Mouse (Mus musculus) midbrain, embryonic 14.5 days (tissue): ENCODE measurements around the gene Apln. TPM values are rescaled to one million over a fixed set of nuclear protein-coding genes. Genes with fewer than 3 reads are reported as not detected.

Source experiments
- ATAC-seq: fragments of 200-750 bp; cut with Nextera tagmentation; 2 replicates; pipeline ENCODE4 v1.8.0; 2017; ENCODE audit warnings: moderate number of reproducible peaks, moderate library complexity; ENCODE audit not compliant: low FRiP score, low TSS enrichment
- DNase-seq: peaks from one replicate; pipeline ENCODE4 v3.0.0-alpha.2; 2015
- H3K27ac ChIP-seq: fragments of 300-500 bp; sonication (generic); replicated peaks from 2 replicates; pipeline ENCODE4 v1.5.1; 2014; ENCODE audit warnings: mild to moderate bottlenecking, low read depth, low read length, moderate library complexity
- H3K27me3 ChIP-seq: fragments of 300-500 bp; sonication (generic); 2 replicates; pipeline ENCODE4 v1.6.1; 2014; ENCODE audit warnings: low read length, control low read depth, mixed read lengths; ENCODE audit not compliant: control insufficient read depth, insufficient read depth
- H3K36me3 ChIP-seq: fragments of 300-500 bp; sonication (generic); 2 replicates; pipeline ENCODE4 v1.6.1; 2014; ENCODE audit warnings: low read length, control low read depth; ENCODE audit not compliant: control insufficient read depth, insufficient read depth
- H3K4me1 ChIP-seq: fragments of 300-500 bp; sonication (generic); 2 replicates; pipeline ENCODE4 v1.6.1; 2014; ENCODE audit warnings: mild to moderate bottlenecking, antibody characterized with exemption, low read length, control low read depth; ENCODE audit not compliant: control insufficient read depth, insufficient read depth
- H3K4me2 ChIP-seq: fragments of 300-500 bp; sonication (generic); 2 replicates; pipeline ENCODE4 v1.6.1; 2014; ENCODE audit warnings: mild to moderate bottlenecking, low read length, moderate library complexity
- H3K4me3 ChIP-seq: fragments of 300-500 bp; sonication (generic); replicated peaks from 2 replicates; pipeline ENCODE4 v1.5.1; 2014; ENCODE audit warnings: low read depth, low read length
- H3K9ac ChIP-seq: fragments of 300-500 bp; sonication (generic); replicated peaks from 2 replicates; pipeline ENCODE4 v1.6.1; 2014; ENCODE audit warnings: mild to moderate bottlenecking, low read length, moderate library complexity
- H3K9me3 ChIP-seq: fragments of 300-500 bp; sonication (generic); 2 replicates; pipeline ENCODE4 v1.6.1; 2016; ENCODE audit warnings: low read length, control low read depth, mixed read lengths; ENCODE audit not compliant: control insufficient read depth
- WGBS: fragments of 180-500 bp; shearing (Covaris S2); extraction: QIAGEN DNeasy Blood & Tissue Kit; methylation state at CpG from one replicate; pipeline ENCODE4 v1.1.7; 2014; 5-methylcytosine and 5-hydroxymethylcytosine counted together
- polyA plus RNA-seq: library from polyadenylated mRNA; unstranded; fragments of >200 nt; fragmentation: Nextera tagmentation; extraction: Ambion mirVana; gene quantifications from 2 replicates; pipeline ENCODE4 v1.2.1, GENCODE M21; 2014

Apln gene
- polyA plus RNA-seq, 1 experiment from 2014 or later, result 2.3 TPM

DNA sequence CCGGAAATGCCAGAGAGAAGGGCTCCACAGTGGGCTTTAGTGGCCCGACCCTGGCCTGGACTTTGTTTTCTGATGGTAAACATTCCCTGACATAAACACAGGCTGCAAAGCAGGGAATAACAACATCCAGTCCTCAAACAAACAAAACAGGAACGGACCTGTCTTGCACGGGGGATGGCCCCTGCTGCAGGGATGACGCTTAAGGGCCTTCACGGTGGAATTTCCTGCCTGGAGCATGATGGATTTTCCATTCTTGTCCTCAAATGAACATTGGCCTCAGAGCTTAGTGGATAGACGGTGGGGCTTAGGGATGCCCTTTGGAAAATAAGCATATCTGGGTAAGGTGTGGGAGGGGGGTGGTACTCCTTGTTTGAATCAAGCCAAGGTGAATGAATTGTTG lies 33.5 kb downstream of the Apln start:
- ATAC-seq, result no peak
- Histone ChIP-seq H3K9ac (no peak overlapping the region), H3K4me2 (no peak overlapping the region), H3K27ac (no peak overlapping the region), H3K4me1 (no peaks in the 10 kb centered on the region), H3K9me3 (no peaks in the 10 kb centered on the region), H3K4me3 (no peak overlapping the region), H3K27me3 (no peaks in the 10 kb centered on the region), H3K36me3 (no peaks in the 10 kb centered on the region)
- WGBS, result 87% methylated on average over 7 of the region's 7 CpGs
- no peak for DNase-seq

DNA sequence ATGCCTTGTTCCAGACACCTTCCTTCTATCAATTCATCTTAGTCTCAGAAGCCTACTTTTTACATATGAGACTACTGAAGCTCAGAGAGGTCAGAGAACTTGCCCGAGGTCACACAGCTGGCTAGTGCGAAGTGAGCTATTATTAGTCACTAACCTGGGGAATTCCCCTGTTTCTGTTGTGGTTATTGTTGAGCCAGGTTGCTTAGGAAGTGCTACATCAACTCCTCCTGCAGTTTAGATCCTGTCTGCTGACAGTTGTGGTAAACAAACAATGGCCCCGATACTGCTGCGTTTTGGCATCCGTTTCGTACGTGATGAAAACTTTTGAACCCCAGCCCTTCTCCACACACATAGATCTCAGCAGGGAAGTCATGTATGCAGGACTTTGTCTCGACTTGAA lies 36.2 kb downstream of the Apln start:
- H3K4me2 ChIP-seq, result no peak overlapping the region
- WGBS, result 84% methylated on average over 8 of the region's 8 CpGs
- H3K4me1 ChIP-seq, result no peaks in the 10 kb centered on the region
- H3K27ac ChIP-seq, result no peak overlapping the region
- DNase-seq (no peak), ATAC-seq (no peak)
- no peak overlapping the region for H3K9ac ChIP-seq
- H3K27me3 ChIP-seq, result no peaks in the 10 kb centered on the region
- no peaks in the 10 kb centered on the region for H3K9me3 ChIP-seq
- no peaks in the 10 kb centered on the region for H3K36me3 ChIP-seq
- no peak overlapping the region for H3K4me3 ChIP-seq

DNA sequence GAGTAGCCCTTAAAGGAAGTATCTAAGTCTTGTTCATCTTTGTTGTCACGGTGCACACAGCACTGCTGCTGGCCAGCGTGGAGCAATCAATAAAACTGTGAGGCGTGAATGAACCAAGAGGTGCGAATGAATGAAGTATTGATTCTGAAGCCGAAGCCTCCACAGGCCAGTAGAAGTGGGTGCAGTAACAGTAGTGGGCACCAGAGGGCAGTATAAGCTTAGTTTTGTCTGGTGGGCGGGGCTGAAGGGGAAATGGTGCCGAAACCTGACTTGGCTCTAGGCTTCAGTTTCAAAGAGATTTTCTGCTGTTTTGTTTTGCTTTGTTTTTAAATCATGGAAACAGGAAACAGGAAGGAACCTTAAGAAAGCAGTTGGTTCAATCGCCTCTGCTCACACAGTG lies 42.0 kb downstream of the Apln start:
- H3K4me3 ChIP-seq, result no peak overlapping the region
- H3K27me3 ChIP-seq, result no peaks in the 10 kb centered on the region
- no peak overlapping the region for H3K27ac ChIP-seq
- no peak for ATAC-seq
- DNase-seq, result peak; percentile 88
- no peak overlapping the region for H3K9ac ChIP-seq
- no peaks in the 10 kb centered on the region for H3K36me3 ChIP-seq
- H3K4me2 ChIP-seq, result peak overlapping the region; percentile 35
- H3K9me3 ChIP-seq, result no peaks in the 10 kb centered on the region
- H3K4me1 ChIP-seq, result no peaks in the 10 kb centered on the region
- 19% methylated on average over 8 of the region's 8 CpGs for WGBS

- Histone ChIP-seq H3K4me2 (no peak overlapping the region), H3K9ac (no peak overlapping the region), H3K4me1 (no peaks in the 10 kb centered on the region), H3K36me3 (no peaks in the 10 kb centered on the region), H3K27ac (no peak overlapping the region), H3K27me3 (no peaks in the 10 kb centered on the region), H3K9me3 (no peaks in the 10 kb centered on the region), H3K4me3 (no peak overlapping the region)
- ATAC-seq (no peak), DNase-seq (no peak)
- 77% methylated on average over 8 of the region's 8 CpGs for WGBS
Observed at GRCm38 (mm10) chrX:47988024-47988423, 46.6 kb downstream of the Apln start.

- no peak overlapping the region for H3K27ac ChIP-seq
- H3K9ac ChIP-seq, result no peak overlapping the region
- DNase-seq (peak; percentile 88), ATAC-seq (0 out of 2 replicates have a peak, but pooled peaks have one; percentile 27)
- WGBS, result 26% methylated on average over 19 of the region's 19 CpGs
- no peaks in the 10 kb centered on the region for H3K4me1 ChIP-seq
- H3K4me2 ChIP-seq, result peak overlapping the region; percentile 44
- H3K36me3 ChIP-seq, result no peaks in the 10 kb centered on the region
- no peaks in the 10 kb centered on the region for H3K27me3 ChIP-seq
- H3K4me3 ChIP-seq, result 0 out of 2 replicates have a peak overlapping the region, but pooled peaks have one; percentile 19
- no peaks in the 10 kb centered on the region for H3K9me3 ChIP-seq
Observed at GRCm38 (mm10) chrX:47985000-47985619, 49.5 kb downstream of the Apln start.

- no peaks in the 10 kb centered on the region for H3K36me3 ChIP-seq
- no peak overlapping the region for H3K4me2 ChIP-seq
- no peak overlapping the region for H3K4me3 ChIP-seq
- H3K4me1 ChIP-seq, result no peaks in the 10 kb centered on the region
- no peak overlapping the region for H3K9ac ChIP-seq
- ATAC-seq, result no peak
- no peak overlapping the region for H3K27ac ChIP-seq
- no peaks in the 10 kb centered on the region for H3K9me3 ChIP-seq
- no peaks in the 10 kb centered on the region for H3K27me3 ChIP-seq
- 90% methylated on average over 5 of the region's 5 CpGs for WGBS
- DNase-seq, result no peak
Observed at GRCm38 (mm10) chrX:47977078-47977477, 57.6 kb downstream of the Apln start.

DNA sequence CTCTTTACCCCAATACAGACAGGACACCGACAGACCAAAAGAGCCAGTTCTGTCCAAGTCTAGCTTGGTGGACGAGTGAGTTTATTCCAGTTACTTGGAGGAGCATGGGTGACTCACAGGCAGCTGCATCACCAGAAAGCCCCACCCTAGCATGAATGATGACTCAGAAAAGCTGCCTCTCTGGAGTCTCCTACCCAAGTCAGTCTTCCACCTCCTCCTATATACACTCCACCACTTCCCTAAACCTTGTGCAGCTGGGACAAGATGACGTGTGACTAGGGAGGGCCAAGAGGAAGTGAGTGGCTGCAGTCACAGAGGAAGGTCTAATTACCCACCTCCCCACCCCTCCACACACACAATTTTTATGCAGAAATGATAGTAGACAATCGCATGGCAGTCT lies 58.1 kb downstream of the Apln start:
- no peak overlapping the region for H3K4me2 ChIP-seq
- no peak for DNase-seq
- WGBS, result 75% methylated on average over 4 of the region's 4 CpGs
- H3K9ac ChIP-seq, result no peak overlapping the region
- no peaks in the 10 kb centered on the region for H3K36me3 ChIP-seq
- H3K9me3 ChIP-seq, result no peaks in the 10 kb centered on the region
- no peaks in the 10 kb centered on the region for H3K27me3 ChIP-seq
- no peak overlapping the region for H3K27ac ChIP-seq
- H3K4me1 ChIP-seq, result no peaks in the 10 kb centered on the region
- no peak overlapping the region for H3K4me3 ChIP-seq
- no peak for ATAC-seq

Other genes starting within 250 kb of the Apln start
- gene Smarca1, start 141.9 kb downstream of the Apln start, polyA plus RNA-seq, result 36.3 and 50.4 TPM in 2 replicates
- 29.4 and 36.8 TPM in 2 replicates for gene Ocrl, start 122.5 kb downstream of the Apln start, polyA plus RNA-seq
- gene Xpnpep2, start 73.9 kb upstream of the Apln start, polyA plus RNA-seq, result 0.08 and 0.75 TPM in 2 replicates
- gene Sash3, start 111.6 kb upstream of the Apln start, polyA plus RNA-seq, result 0.39 and 1.2 TPM in 2 replicates
- gene Zdhhc9, start 174.0 kb upstream of the Apln start, polyA plus RNA-seq, result 7.8 and 12.5 TPM in 2 replicates
- 14.3 and 16.6 TPM in 2 replicates for gene Utp14a, start 222.0 kb upstream of the Apln start, polyA plus RNA-seq